Mouse (Mus musculus): ENCODE results near the gene Taf1.

The Taf1 gene

GRCm38 (mm10) chrX:101532347-101533221 lies at the start of gene Taf1:
Taf1 (plus strand) TSS chrX:101532734.
- DNase-seq (ENCODE audit: low spot score), result peak; percentile 95

GRCm38 (mm10) chrX:101486487-101487152 lies 45.9 kb upstream of the Taf1 start:
- DNase-seq (ENCODE audit: low spot score), result peak; percentile 61

- peak; percentile 41 for DNase-seq (ENCODE audit: low spot score)
Measured at GRCm38 (mm10) chrX:101504636-101505035, 27.9 kb upstream of the Taf1 start.

GRCm38 (mm10) chrX:101515710-101516109 lies 16.8 kb upstream of the Taf1 start:
- DNase-seq (ENCODE audit: low spot score), result peak; percentile 26

GRCm38 (mm10) chrX:101518006-101518405 lies 14.5 kb upstream of the Taf1 start:
- no peak for DNase-seq (ENCODE audit: low spot score)

DNA sequence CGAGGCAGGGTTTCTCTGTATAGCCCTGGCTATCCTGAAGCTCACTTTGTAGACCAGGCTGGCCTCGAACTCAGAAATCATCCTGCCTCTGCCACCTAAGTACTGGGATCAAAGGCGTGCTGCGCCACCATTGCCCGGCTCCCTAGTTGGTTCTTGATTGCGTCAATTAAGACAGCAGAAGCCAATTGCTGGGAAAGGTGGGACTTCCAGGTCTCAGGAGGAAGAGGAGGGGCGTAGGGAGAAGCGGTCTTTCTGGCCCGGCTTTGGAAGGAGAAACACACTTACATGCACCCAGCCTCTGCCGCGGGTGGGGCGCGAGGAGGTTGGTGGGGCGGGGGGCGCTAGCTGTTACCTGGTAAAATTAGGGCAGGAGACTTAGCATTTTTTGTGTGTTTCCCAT lies 10.5 kb upstream of the Taf1 start:
- no peak for DNase-seq (ENCODE audit: low spot score)

DNA sequence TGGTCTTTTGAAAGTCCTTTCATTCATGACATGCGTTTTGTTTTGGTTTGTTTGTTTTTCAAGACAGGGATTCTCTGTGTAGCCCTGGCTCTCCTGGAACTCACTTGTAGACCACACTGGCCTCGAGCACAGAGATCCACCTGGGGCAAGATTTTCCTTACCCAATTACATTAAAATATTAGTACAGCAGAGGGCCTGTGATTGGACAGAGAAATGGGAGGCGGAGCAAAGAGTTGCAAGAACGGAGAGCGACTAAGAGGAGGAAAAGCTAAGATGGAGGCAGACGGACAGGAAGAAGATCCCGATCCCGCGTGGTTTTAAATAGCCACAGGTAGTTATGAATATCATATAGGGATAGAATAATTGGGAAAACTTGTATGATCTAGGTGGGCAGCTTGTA lies 5.2 kb upstream of the Taf1 start:
- peak; percentile 3 for DNase-seq (ENCODE audit: low spot score)

- no peak for DNase-seq (ENCODE audit: low spot score)
Measured at GRCm38 (mm10) chrX:101585455-101585854, 52.9 kb downstream of the Taf1 start.

GRCm38 (mm10) chrX:101616183-101616582 lies 83.6 kb downstream of the Taf1 start:
- DNase-seq (ENCODE audit: low spot score), result no peak

- no peak for DNase-seq (ENCODE audit: low spot score)
Measured at GRCm38 (mm10) chrX:101617889-101618288, 85.4 kb downstream of the Taf1 start.

DNA sequence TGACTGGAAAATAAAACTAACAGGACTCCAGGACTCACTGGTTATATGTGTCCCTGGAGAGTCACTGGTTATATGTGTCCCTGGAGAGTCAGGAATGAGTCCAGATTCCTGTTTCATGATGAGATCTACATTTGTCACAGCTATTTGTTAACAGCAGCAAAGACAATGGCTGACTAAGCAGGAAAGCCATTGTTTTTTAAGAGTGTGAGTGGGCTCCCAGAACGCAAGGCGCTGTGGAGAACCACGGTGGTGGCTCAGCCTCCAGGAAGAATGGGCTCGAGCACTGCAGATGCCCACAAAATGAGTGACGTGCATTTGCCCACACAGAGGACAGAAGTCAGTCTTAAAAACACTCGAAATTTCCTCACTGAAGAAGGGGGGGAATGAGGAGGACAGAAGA lies 87.8 kb downstream of the Taf1 start:
- DNase-seq (ENCODE audit: low spot score), result no peak

GRCm38 (mm10) chrX:101622539-101622938 lies 90.0 kb downstream of the Taf1 start:
- no peak for DNase-seq (ENCODE audit: low spot score)

DNA sequence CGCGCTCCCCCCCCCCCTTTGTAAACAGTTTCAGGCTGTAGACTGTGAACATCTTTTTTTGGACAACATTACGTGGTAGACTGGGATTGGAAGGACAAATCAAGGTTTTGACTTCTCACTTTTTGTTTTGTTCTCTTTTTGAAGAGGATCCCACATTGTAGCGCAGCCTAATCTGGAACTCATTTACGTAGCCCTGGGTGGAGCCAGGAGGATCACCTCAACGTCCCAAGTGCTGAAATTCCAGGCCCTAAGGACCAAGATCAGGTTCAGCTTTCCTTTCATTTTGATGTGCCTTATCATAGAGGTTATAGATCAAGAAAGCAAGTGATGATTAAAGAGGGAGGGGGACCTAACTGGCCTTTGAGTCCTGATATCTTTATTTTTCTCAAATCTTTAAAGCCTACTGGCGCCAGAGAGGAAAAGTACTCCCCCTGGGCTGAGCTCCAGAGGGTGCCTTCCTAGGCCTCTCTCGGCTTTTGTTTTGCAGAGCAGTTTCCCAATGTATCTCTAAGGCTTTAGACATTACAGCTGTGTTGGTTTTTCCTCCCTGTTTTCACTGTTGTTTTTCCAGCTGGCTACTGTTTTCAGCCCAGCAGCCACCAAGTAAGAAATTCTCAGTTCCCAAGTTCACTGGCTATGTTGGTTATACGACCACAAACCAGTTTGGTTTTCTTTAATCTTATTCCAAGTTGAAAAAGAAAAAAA lies 104.4 kb downstream of the Taf1 start:
- DNase-seq (ENCODE audit: low spot score), result peak; percentile 25

DNA sequence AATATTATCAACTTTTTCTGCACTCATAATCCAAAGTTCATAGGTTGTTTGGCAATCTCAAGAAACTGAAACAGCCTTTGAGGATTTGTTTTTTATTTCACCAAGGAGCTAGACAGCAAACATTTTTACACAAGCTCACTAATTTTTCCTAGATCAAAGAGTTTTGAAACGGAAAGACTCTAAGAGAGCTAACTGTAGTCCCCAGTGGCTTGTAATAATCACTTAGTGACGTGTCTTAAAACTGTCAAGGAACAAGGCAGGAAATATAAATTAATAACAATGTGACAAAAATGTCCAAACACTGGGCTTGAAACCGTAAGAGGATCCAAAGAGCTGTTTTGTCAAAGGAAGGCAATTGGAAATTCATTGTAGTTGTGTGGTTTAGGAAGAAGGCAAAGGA lies 106.3 kb downstream of the Taf1 start:
- DNase-seq (ENCODE audit: low spot score), result peak; percentile 26

DNA sequence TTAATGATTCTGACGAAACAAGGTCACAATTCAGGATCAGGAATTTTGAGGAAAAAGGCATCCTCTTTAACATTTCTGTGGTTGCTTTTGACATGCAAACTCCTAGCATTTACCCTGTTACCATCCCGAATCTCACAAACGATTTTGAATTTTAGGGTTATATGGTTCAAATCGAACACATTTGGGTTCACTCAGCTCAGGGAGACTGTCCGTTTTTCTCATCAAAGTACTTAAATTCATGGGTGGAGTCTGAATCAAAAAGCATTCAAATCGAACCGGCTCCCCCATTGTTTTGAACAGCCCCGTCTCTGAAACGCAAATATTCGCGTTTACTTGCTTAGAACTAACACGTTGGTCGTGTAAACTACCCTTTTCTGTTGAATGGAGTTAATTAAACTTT lies 106.8 kb downstream of the Taf1 start:
- no peak for DNase-seq (ENCODE audit: low spot score)

- DNase-seq (ENCODE audit: low spot score), result peak; percentile 95
Measured at GRCm38 (mm10) chrX:101639741-101640166, 107.2 kb downstream of the Taf1 start, which contains the start of gene Ogt. Ogt (plus strand) TSS chrX:101640060.

- peak; percentile 42 for DNase-seq (ENCODE audit: low spot score)
Measured at GRCm38 (mm10) chrX:101640194-101641160, 107.9 kb downstream of the Taf1 start.

- no peak for DNase-seq (ENCODE audit: low spot score)
Measured at GRCm38 (mm10) chrX:101641161-101641530, 108.6 kb downstream of the Taf1 start.

GRCm38 (mm10) chrX:101642091-101642490 lies 109.6 kb downstream of the Taf1 start:
- DNase-seq (ENCODE audit: low spot score), result no peak

GRCm38 (mm10) chrX:101645286-101645685 lies 112.8 kb downstream of the Taf1 start:
- DNase-seq (ENCODE audit: low spot score), result no peak

GRCm38 (mm10) chrX:101646621-101647020 lies 114.1 kb downstream of the Taf1 start:
- DNase-seq (ENCODE audit: low spot score), result no peak

Data from embryo, embryonic 10.5 days (tissue).